Mouse (Mus musculus): ENCODE results near the gene 4931406C07Rik.
A peak's percentile ranks its signal among the peaks of the same experiment; 100 is the strongest.

Gene 4931406C07Rik

DNA sequence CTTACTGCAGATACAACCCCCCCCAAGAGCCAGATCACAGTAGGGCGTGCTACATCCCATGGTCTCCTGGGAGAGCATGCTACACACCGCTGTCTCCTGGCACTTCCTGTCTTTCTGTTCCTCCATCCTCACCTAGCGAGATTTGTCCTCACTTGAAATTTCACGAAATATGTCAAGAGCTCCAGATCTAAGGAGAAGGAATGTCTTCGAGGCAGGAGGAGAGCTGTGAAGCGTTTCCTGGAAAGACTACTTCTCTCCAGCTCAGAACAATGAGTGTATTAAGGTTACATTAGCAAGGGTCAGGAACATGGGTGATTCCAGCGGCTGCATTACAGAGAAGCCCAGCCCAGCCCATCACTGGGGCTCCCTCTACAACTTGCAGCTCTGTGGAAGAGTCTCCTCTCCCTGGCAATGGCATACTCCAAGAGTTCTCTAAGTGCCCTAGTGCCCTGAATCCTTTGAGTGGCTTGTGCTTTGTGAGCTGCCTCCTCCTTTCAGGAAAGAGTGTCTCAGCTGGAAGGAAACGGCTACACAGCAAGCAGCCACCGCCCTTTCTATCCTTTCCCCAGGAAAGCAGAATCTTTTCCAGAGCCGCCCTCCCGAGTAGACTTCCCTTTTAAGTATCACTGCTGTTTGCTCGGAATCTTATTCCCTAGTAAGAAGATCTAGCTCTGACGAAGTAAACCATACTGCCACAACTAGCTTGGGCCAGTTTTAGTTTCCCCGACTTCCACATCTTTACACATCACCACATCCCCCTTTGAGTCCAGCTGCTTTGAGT lies 68.5 kb downstream of the 4931406C07Rik start:
- peak; percentile 13 for DNase-seq

DNA sequence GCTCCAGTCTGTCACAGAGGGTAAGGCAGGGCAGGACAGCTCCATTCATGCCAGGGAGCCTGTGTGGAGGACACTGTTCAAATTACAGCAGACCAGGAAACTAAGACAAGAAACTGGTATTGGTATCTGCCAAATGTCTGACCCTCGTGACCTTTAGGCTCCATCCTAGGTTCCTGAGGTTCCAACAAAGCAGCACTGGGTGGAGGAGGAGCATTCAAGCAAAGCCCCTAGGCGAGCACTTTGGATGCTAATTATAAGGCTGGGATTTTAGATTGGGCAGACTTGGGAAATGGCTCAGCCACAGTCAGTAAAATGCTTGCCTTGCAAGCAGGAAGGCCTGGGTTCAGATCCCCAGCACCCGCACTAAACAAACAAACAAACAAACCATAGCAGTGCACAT lies 70.3 kb downstream of the 4931406C07Rik start:
- no peak for DNase-seq

DNA sequence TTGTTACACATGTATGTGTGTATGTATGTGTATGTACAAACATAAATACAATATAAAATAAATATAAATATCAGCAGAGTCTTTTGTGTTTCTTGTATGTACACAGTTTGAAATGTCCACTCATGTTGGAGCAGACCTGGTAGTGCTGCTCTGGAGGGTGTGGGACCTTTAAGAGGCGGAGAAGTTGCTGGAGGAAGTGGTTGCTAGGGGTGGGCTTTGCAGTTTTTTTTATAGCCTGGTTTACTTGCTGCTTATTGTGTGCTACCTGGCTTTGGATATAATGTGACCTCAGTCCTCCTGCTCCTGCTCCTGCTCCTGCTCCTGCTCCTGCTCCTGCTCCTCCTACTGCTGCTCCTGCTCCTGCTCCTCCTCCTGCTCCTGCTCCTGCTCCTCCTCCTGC lies 72.6 kb downstream of the 4931406C07Rik start:
- no peak for DNase-seq

All from lung, postnatal 14 days (tissue).